Mouse (Mus musculus) megakaryocyte, embryonic 14.5 days (primary cell): Measurements from ENCODE around the gene Avp. TPM values are rescaled to one million over a fixed set of nuclear protein-coding genes. Genes with fewer than 3 reads are reported as not detected.

ENCODE experiments used
- H3K27me3 ChIP-seq: replicated peaks from 2 replicates; pipeline ENCODE3; 2012; ENCODE audit warnings: inconsistent platforms
- H3K36me3 ChIP-seq: replicated peaks from 2 replicates; pipeline ENCODE3; 2012; ENCODE audit warnings: low read length, inconsistent platforms, mixed read lengths
- H3K4me1 ChIP-seq: 2 replicates; pipeline ENCODE4 v1.6.1; 2012; ENCODE audit warnings: inconsistent platforms
- H3K4me3 ChIP-seq: replicated peaks from 2 replicates; pipeline ENCODE3; 2012; ENCODE audit warnings: moderate library complexity, mild to moderate bottlenecking, inconsistent platforms
- H3K9me3 ChIP-seq: 2 replicates; pipeline ENCODE4 v1.6.1; 2012; ENCODE audit warnings: inconsistent platforms
- FLI1 ChIP-seq: IDR thresholded peaks from 2 replicates; pipeline ENCODE4 v1.6.1; 2012; ENCODE audit warnings: low read length, inconsistent platforms, mixed read lengths
- GATA1 ChIP-seq: IDR thresholded peaks from 3 replicates; pipeline ENCODE4 v1.6.1; 2012; ENCODE audit warnings: mixed read lengths, low read length, inconsistent platforms, borderline replicate concordance
- polyA plus RNA-seq: library from polyadenylated mRNA; stranded (reverse); fragments of >175 nt; gene quantifications from 2 replicates; pipeline ENCODE4 v1.2.3, GENCODE M21; 2012; ENCODE audit warnings: low replicate concordance; ENCODE audit not compliant: insufficient read depth

The Avp gene
- polyA plus RNA-seq, 1 experiment: not detected

DNA sequence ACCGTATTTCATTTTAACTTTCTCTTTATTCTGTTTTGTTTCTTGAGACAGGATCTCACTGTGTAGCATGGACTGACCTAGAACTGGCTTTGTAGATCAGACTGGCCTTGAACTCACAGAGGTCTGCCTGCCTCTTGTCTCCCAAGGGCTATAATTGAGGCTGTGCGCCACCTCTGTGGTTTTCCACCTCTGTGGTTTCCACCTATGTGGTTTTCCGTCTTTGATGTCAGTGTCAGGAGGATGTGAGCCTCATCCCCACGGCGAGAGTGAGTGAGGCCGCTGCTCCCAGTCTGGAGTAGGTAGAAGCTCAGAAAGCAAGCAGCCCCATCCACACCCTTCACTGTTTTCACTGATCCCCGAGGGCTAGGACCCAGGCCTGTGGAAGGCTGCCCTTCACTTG, 27.5 kb downstream of the Avp start:
- Histone ChIP-seq H3K36me3 (peaks cover 89% of the 10 kb centered on the region), H3K4me3 (no peak overlapping the region), H3K4me1 (peaks cover 13% of the 10 kb centered on the region), H3K27me3 (no peaks in the 10 kb centered on the region), H3K9me3 (no peaks in the 10 kb centered on the region)
- TF ChIP-seq FLI1 (no peak), GATA1 (no peak)

DNA sequence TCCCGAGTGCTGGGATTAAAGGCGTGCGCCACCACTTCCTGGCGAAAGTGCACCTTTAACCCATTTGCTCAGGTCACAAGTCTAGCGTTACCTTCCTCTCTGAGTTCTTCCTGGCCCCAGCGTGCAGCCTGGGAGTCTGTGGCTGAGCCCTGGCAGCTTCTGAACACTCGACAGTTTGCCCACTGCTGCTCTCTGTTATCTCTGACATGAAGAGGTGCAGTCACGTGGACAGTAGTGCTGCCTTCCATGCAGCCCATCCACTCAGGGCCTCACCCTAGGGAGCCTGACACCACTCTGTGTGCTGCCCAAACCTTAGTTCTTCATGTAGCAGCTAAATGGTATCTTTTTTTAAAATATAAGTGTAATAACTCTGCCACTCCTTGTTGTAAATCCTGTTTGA, 35.4 kb downstream of the Avp start:
- no peaks in the 10 kb centered on the region; the same call in 1 of the 2 replicates for H3K4me1 ChIP-seq
- TF ChIP-seq FLI1 (no peak), GATA1 (no peak)
- H3K9me3 ChIP-seq: no peaks in the 10 kb centered on the region
- no peaks in the 10 kb centered on the region for H3K27me3 ChIP-seq
- H3K4me3 ChIP-seq: no peak overlapping the region
- peaks cover 99% of the 10 kb centered on the region for H3K36me3 ChIP-seq

DNA sequence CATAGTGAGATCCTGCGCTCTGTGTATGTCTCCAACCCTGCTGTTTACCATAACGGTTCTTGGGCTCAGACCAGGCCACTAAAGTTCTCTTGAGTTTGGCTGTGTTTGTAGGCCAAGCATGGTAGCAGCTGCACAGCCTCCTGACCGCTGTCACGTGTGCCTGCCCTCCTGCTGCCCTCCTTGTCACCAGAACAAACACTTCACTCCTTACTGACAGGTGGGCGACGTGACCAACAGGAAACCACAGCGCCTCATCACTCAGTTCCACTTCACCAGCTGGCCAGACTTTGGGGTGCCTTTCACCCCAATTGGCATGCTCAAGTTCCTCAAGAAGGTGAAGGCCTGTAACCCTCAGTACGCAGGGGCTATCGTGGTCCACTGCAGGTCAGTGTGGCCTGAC, 42.1 kb downstream of the Avp start:
- H3K4me3 ChIP-seq: no peak overlapping the region
- peaks cover 28% of the 10 kb centered on the region for H3K4me1 ChIP-seq
- no peaks in the 10 kb centered on the region for H3K27me3 ChIP-seq
- peaks cover 99% of the 10 kb centered on the region for H3K36me3 ChIP-seq
- peaks cover 11% of the 10 kb centered on the region for H3K9me3 ChIP-seq
- TF ChIP-seq FLI1 (no peak), GATA1 (no peak)

DNA sequence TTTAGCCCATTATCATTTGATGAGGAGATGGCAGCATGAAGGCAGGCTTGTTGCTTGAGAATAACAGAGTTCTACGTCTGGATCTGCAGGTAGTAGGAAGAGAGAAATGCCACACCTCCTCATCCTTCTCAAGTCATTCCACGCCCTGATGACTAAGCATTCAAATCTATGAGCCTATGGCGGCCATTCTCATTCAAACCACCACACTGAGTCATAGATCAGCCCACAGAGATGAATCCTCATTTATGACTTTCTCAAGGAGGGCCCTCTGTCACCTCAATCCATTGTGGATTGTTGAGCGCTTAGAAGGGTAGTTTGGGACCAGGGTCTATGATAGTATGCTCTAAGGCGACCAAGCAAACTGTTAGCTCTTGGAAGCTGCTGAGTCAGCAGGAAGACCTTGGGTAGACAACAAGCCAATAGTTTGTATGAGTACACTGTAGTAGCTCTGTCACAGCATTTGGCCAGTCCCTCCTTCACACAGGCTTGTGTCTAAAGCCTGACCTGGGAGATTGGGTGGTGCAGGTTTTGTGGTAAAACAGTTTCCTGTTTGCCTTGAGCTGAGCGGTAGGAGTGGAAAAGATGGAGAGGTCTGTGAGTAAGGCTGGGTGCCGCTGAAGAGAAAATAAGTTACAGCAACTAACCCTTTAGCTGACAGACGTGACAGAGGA, 43.3 kb downstream of the Avp start:
- no peak overlapping the region for H3K4me3 ChIP-seq
- TF ChIP-seq GATA1 (no peak), FLI1 (no peak)
- H3K27me3 ChIP-seq: no peaks in the 10 kb centered on the region
- H3K4me1 ChIP-seq: peaks cover 28% of the 10 kb centered on the region
- peaks cover 99% of the 10 kb centered on the region for H3K36me3 ChIP-seq
- H3K9me3 ChIP-seq: peaks cover 11% of the 10 kb centered on the region

DNA sequence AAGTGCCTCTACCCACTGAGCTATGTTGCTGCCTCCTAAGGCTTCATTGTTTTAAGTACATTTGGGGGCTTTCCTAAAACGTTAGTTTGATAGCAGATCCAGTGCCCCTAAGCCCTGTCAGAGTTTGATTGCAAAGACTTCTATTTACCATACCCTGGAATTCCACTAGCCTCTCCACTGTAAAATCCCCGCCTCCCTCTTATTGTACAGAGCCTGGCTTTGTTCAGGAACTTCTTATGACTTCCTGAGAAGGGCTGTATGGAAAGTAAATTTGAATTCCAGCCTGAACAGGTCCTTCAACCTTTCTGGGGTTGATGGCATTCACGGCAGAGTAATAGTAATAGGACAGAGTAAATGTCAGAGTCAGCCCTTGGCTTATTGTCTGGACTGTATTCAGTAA, 45.5 kb downstream of the Avp start:
- Histone ChIP-seq H3K36me3 (peaks cover 95% of the 10 kb centered on the region), H3K9me3 (peaks cover 11% of the 10 kb centered on the region), H3K4me3 (no peak overlapping the region), H3K4me1 (peaks cover 35% of the 10 kb centered on the region), H3K27me3 (no peaks in the 10 kb centered on the region)
- TF ChIP-seq GATA1: no peak
- no peak for TF ChIP-seq FLI1

DNA sequence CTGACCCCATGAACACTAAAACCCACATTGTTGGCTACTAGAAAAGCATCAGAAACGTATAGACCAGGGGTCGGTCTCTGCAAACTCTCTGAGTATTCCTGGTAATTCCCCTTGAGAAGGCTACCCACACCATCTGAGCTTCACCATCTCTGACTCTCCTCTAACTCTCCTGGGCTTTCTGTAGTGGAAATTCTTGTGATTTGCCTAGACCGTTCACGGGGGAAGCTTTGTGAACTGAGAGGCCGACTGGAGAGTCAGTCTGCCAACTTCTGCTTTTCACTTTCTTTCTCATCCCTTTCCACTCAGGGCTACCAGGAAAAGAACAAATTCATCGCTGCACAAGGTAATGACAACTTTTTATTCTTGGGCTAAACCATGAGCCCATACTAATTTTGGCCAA, 47.3 kb downstream of the Avp start:
- TF ChIP-seq GATA1: no peak
- no peak for TF ChIP-seq FLI1
- H3K36me3 ChIP-seq: peaks cover 95% of the 10 kb centered on the region

DNA sequence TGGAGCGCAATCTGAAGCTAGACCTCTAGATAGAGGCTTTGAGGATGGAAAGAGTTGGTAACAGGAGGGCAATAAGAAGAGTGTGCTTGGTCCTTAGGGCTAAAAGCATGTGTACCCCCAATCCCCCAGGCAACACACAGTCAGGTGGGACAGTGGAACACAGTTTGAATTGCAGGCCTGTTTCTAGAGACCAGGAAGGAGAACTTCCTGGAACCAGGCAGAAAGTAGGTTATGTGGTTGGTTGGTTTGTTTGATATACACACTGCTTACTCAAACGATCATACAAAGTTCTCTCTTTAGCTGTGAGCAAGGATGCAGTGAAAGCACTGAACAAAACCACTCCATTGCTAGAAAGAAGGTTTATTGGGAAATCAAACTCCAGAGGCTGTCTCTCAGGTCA, 50.2 kb downstream of the Avp start:
- H3K27me3 ChIP-seq: no peaks in the 10 kb centered on the region
- no peak for TF ChIP-seq FLI1
- no peak for TF ChIP-seq GATA1
- H3K36me3 ChIP-seq: peaks cover 90% of the 10 kb centered on the region
- peaks cover 26% of the 10 kb centered on the region for H3K4me1 ChIP-seq
- H3K9me3 ChIP-seq: no peaks in the 10 kb centered on the region
- no peak overlapping the region for H3K4me3 ChIP-seq

More for the DNA sequence above, 47.3 kb downstream of the Avp start:
- peaks cover 11% of the 10 kb centered on the region for H3K9me3 ChIP-seq
- H3K27me3 ChIP-seq: no peaks in the 10 kb centered on the region
- H3K4me1 ChIP-seq: peaks cover 26% of the 10 kb centered on the region
- no peak overlapping the region for H3K4me3 ChIP-seq

Other genes starting within 250 kb of the Avp start
- gene Cpxm1, start 185.0 kb downstream of the Avp start, polyA plus RNA-seq: 0.64 TPM in 1 of 2 replicates, not detected in the other
- gene Gm28372, start 177.3 kb downstream of the Avp start, polyA plus RNA-seq: not detected in 2 replicates
- gene 1700020A23Rik, start 177.3 kb downstream of the Avp start, polyA plus RNA-seq: not detected in 2 replicates
- not detected in 2 replicates for gene Tmem239, start 176.1 kb downstream of the Avp start, polyA plus RNA-seq
- gene Vps16, start 158.2 kb downstream of the Avp start, polyA plus RNA-seq: 8.9 TPM in 1 of 2 replicates, not detected in the other
- gene Pced1a, start 157.9 kb downstream of the Avp start, polyA plus RNA-seq: 19.1 and 25.2 TPM in 2 replicates
- gene Ptpra, start 132.3 kb downstream of the Avp start, polyA plus RNA-seq: 8.0 and 14.1 TPM in 2 replicates
- 94.8 and 158 TPM in 2 replicates for gene Mrps26, start 18.8 kb downstream of the Avp start, polyA plus RNA-seq
- gene Oxt, start 6.4 kb downstream of the Avp start, polyA plus RNA-seq: 0.27 TPM in 1 of 2 replicates, not detected in the other
- gene Fastkd5, start 47.5 kb upstream of the Avp start, polyA plus RNA-seq: 0.94 TPM in 1 of 2 replicates, not detected in the other
- gene Ubox5, start 47.5 kb upstream of the Avp start, polyA plus RNA-seq: 1.8 and 1.9 TPM in 2 replicates
- 0.46 TPM in 1 of 2 replicates, not detected in the other for gene Lzts3, start 60.2 kb upstream of the Avp start, polyA plus RNA-seq
- gene Ddrgk1, start 82.1 kb upstream of the Avp start, polyA plus RNA-seq: 85.4 and 105 TPM in 2 replicates
- gene Itpa, start 85.1 kb upstream of the Avp start, polyA plus RNA-seq: 8.6 and 10.1 TPM in 2 replicates
- gene Slc4a11, start 115.0 kb upstream of the Avp start, polyA plus RNA-seq: 0.53 and 0.58 TPM in 2 replicates